Mouse (Mus musculus) kidney, adult 18-20 months (tissue): ENCODE measurements around the gene Efemp2.
A peak's percentile ranks its signal among the peaks of the same experiment; 100 is the strongest.

Experiments used
- DNase-seq: peaks from one replicate; pipeline ENCODE4 v3.0.0; 2021

Gene Efemp2

GRCm38 (mm10) chr19:5510031-5511026, 36.6 kb downstream of the Efemp2 start, which contains the start of gene Snx32:
TSS of gene Snx32 (minus strand) at chr19:5510538.
- peak; percentile 96 for DNase-seq

GRCm38 (mm10) chr19:5511074-5511632, 37.4 kb downstream of the Efemp2 start:
- DNase-seq: no peak

- no peak for DNase-seq
Observed at GRCm38 (mm10) chr19:5512091-5513004, 38.6 kb downstream of the Efemp2 start.

GRCm38 (mm10) chr19:5513005-5513349, 39.2 kb downstream of the Efemp2 start:
- no peak for DNase-seq

GRCm38 (mm10) chr19:5515840-5516777, 42.4 kb downstream of the Efemp2 start:
- DNase-seq: no peak

GRCm38 (mm10) chr19:5516906-5517505, 43.3 kb downstream of the Efemp2 start:
- no peak for DNase-seq

- DNase-seq: no peak
Observed at GRCm38 (mm10) chr19:5518721-5519120, 45.0 kb downstream of the Efemp2 start.

- DNase-seq: no peak
Observed at GRCm38 (mm10) chr19:5525204-5525603, 51.5 kb downstream of the Efemp2 start.

GRCm38 (mm10) chr19:5529325-5530137, 55.8 kb downstream of the Efemp2 start:
- DNase-seq: peak; percentile 99

- DNase-seq: peak; percentile 34
Observed at GRCm38 (mm10) chr19:5530138-5530524, 56.4 kb downstream of the Efemp2 start.
